Mouse (Mus musculus) retina, postnatal 1 day (tissue): ENCODE data around the gene Rundc1.
"Not testable (repeated sequence)": the region's sequence is repeated elsewhere in the genome, so short reads cannot be mapped to it uniquely, and the experiment has no call there.

Source experiments
- DNase-seq: peaks from one replicate; pipeline ENCODE4 v3.0.0-alpha.2; 2012

Rundc1 gene

DNA sequence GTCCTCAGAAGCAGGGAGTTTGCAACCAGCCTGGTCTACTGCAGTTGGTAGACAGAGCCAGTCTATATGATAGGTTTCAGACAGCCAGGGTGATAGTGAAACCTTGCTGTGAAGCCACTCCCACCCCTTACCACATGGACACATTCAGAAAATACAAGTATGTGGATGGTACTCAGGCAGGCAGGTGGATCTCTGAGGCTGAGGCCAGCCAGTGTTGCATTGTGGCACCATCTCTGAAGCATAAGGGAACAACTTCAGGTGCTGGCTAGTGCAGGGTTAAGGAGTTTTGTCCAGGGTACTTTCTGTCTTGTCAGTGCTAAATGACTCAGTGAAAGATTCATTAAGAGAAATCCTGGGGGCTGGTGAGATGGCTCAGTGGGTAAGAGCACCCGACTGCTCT, 21.4 kb downstream of the Rundc1 start:
- DNase-seq = no peak

DNA sequence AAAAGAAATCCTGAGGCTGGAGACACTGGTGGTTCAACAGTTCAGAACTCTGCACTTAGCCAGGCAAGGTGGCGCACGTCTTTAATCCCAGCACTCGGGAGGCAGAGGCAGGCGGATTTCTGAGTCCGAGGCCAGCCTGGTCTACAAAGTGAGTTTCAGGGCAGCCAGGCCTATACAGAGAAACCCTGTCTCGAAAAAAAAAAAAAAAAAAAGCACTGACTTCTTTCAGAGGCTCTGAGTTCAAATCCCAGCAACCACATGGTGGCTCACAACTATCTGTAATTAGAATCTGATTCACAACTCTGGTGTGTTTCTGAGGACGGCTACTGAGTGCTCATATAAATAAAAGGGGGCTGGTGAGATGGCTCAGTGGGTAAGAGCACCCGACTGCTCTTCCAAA, 22.0 kb downstream of the Rundc1 start:
- not testable (repeated sequence) for DNase-seq

DNA sequence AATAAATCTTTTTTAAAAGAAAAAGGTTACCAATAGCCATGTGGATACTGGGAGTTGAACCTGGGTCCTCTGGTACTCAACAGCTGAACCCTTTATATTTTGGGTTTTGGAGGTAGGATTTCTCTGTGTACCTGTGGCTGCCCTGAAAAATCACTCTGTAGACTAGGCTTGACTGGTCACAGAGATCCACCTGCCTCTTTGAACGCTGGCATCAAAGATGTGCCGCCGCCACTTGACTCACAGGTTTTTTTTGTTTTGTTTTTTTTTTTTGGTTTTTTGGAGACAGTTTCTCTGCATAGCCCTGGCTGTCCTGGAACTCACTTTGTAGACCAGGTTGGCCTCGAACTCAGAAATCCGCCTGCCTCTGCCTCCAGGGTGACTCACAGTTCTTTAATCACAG, 22.9 kb downstream of the Rundc1 start:
- DNase-seq = no peak

DNA sequence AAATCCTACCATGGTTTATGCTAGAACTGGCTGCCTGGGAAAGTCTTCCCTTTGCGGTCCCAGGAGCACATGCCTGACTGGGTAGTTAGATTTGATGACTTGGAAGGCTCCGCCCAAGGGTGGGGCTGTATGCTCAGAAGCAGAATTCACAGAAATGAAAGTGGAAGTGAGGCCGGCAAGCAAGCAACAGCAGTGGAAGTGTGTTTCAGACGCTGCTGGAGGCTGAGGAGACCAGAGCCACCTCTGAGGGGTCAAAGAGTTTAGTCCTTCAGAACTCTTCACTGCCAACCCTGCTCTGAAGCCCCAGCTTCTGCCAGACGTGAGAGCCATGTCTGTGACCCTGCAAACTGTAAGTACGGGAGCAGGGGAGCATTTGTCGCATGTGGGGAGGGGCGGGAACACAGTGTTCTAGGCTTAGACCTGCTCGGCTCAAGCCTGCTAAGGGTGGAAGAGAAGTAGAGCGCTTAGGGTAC, 23.4 kb downstream of the Rundc1 start, which contains the start of gene Ifi35:
Gene Ifi35, plus strand, starts transcription at position 134 of the 473 bp plus-strand sequence.
- DNase-seq = peak; percentile 46

DNA sequence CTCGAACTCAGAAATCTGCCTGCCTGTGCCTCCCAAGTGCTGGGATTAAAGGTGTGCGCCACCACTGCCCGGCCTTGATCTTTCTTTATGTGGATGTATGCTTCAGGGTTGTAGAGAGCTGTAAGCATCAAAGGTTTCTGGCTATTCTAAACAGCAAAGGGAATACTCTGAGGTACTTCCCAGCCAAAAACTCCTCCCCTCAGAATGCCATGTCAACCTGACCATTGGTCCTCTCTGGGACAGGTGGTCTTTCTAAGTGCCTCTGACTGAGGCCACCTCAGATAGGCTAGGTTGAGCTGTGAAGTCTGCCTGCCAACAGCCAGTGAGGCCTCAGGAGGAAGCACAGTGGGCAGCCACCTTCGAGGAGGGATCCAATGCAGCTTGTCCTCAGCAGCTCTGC, 24.0 kb downstream of the Rundc1 start:
- DNase-seq = no peak

DNA sequence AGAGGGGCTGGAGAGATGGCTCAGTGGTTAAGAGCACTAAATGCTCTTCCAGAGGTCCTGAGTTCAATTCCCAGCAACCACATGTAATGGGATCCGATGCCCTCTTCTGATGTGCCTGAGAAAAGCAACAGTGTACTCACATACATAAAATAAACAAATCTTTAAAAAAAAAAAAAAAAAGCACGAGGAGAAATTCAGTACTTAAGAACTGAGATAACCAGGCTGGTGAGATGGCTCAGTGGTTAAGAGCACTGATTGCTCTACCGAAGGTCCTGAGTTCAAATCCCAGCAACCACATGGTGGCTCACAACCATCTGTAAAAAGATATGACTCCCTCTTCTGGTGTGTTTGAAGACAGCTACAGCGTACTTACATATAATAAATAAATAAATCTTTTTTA, 24.7 kb downstream of the Rundc1 start:
- not testable (repeated sequence) for DNase-seq

DNA sequence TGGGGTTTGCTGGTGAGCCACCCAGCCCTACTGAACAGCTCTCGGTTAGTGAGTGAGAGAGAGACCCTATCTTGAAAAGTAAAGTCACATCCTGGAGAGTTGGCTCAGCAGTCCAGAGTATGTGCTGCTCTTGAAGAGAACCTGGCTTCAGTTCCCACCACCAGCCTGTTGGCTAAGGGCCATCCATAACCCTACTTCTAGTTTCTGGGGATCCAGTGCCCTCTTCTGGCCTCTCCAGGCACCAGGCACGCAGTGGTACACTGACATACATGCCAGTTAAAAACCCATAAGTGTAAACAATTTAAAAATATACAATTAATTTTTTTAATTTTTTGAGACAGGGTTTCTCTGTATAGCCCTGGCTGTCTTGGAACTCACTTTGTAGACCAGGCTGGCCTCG, 25.5 kb downstream of the Rundc1 start:
- peak; percentile 36 for DNase-seq

DNA sequence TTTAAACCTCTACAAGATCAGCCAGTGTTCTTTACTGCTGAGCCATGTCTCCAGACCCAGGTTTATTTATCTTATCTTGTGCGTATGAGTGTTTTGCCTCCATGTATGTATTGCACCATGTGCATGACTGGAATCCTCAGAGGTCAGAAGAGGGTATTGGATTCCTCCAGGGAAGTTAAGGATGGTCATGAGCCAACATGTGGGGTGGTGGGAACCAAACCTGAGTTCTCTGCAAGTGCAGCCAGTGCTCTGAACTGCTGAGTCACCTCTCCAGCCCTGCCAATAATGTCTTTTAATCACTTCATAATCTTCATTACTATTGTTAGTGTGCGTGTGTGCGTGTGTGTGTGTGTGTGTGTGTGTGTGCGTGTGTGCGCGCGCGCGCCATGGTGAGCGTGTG, 26.7 kb downstream of the Rundc1 start:
- no peak for DNase-seq

DNA sequence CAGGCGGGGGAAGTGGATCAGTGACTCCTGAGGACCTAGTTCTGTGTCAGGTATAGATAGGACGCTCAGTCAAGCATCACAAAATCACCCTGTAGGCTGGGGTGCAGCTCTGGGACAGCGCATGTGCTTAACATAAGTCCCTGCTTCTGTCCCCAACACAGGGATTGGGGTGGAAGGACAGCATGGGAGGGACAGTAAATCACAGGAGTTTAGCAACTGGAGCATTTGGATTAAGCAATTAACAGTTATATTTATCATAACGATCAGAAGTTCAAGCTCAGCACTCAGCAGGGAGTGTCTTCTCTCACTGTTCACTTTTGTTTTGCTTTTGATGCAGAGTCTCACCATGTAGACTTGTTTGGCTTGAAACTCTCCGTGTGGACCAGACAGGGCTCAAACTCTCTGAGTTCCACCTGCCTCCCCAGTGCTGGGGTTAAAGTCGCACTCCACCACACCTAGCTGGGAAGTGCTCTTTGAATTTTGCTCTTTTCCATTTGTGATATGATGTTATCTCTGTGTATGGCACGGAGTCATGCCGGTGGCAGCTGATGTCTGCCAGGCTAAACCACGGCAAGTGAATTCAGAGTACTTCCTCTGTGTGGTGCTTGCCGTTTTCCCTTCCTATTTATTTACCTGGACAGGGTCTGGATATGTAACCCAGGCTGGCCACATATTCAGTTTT, 27.3 kb downstream of the Rundc1 start:
- no peak for DNase-seq

DNA sequence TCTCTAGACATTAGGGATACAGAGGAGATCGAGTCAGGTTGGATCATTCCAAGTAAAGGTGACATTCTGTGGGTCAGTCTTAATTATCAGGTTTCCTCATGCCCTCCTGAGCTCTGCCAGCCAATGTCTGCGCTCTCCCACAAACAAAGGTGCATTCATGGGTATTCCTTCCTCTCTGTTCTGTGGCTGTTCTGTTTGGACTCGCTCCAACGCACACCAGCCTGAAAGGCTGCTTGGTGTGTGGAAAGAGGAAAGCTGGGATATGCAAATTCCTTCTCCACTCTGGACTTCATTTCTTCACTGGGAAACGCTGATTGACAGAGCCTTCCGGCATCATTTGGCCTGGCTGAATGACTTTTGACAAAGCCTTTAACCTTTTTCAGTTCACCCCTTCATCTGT, 29.8 kb downstream of the Rundc1 start:
- peak; percentile 81 for DNase-seq

DNA sequence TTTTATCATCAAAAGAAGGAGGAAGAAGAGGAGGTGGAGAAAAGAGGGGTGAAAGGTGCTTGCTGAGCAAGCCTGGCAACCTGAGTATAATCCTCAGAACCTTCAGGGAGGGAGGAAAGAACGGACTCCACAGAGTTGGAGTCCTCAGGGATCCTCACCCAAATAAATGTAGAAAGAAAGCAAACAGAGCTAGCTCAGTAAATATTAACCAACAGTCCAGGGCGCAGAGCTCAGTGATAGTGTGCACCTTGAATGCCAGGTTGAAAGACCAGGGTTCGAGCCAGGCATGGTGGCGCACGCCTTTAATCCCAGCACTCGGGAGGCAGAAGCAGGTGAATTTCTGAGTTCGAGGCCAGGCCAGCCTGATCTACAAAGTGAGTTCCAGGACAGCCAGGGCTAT, 30.7 kb downstream of the Rundc1 start:
- no peak for DNase-seq

DNA sequence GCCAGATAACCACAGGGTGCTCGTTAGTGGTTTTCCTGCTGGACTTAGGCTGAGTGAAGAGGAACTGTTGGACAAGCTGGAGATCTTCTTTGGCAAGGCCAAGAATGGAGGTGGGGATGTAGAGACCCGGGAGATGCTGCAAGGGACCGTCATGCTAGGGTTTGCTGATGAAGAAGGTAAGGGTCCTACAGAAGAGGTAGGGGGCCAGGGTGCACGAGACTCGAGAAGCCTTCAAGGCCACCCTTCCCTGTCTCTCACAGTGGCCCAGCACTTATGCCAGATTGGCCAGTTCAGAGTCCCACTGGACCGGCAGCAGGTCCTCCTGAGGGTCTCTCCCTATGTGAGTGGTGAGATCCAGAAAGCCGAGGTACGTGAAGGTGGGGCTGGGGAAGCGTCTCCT, 32.7 kb downstream of the Rundc1 start:
- DNase-seq = no peak

DNA sequence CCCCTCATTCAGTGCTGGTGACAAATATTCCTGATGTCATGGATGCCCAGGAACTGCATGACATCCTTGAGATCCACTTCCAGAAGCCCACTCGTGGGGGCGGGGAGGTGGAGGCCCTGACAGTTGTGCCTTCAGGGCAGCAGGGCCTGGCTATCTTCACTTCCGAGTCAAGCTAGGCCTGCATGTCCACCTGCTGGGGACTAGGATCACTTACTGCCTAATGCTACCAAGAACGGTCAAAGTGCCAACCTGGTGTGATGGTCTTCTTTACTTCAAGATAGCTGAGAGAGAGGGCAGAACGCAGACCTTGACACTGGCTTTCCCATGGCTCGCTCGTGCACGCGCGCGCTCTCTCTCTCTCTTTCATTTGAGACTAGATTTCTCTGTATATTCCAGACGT, 33.3 kb downstream of the Rundc1 start:
- no peak for DNase-seq

DNA sequence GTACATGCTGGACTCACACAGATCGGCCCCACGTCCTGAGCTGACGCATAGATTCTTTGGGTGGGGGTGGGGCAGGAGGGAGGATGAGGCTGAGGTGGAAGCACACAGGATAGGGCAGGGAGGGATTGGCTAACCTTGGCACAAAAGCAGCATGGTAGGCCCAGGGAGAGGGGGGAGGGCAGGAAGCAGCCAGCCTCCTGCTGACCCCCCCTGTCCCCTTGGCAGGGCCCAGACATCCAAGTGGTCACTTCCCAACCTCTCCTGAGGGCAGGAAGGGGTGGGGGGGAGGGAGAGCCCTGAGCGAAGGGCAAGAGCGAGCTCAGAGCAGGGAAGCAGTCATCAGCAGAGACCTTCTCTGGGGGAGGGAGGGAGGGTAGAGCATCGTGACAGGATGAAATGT, 34.8 kb downstream of the Rundc1 start:
- DNase-seq = no peak

DNA sequence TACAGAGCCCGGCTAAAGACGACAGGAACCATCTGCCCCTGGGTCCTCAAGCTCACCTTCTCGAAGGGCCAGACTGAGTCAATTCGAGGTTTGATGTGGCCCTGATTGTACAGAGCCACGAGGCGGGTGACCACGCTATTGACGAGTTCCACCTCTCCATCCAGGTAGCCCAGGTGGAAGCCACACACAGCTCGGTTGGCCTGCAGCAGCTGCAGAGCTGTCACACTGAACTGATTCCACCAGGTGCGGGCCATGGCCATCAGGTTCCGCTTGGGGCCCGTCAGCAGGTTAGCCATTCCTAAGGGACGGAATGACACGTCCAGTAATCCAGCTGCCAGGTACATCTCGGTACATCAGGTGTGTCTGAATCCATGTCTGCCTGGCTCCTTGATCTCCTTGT, 35.4 kb downstream of the Rundc1 start:
- no peak for DNase-seq

DNA sequence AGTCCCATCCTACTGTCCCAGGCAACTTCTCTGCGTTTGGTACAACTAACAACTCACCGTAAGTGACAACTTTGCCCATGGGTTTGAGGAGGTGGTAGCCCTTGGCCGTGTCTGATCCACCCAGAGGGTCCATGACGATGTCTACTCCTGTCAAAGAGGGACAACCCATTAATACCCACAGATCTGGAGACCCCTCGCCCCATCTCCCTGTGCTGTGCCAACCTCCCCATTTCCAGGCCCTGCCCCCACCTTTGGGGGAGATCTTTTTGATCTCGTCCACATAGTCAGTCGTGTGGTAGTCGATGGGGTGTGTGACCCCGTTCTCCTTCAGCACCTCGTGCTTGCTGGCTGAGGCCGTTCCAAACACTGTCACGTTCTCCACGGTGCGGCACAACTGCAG, 37.3 kb downstream of the Rundc1 start:
- no peak for DNase-seq

DNA sequence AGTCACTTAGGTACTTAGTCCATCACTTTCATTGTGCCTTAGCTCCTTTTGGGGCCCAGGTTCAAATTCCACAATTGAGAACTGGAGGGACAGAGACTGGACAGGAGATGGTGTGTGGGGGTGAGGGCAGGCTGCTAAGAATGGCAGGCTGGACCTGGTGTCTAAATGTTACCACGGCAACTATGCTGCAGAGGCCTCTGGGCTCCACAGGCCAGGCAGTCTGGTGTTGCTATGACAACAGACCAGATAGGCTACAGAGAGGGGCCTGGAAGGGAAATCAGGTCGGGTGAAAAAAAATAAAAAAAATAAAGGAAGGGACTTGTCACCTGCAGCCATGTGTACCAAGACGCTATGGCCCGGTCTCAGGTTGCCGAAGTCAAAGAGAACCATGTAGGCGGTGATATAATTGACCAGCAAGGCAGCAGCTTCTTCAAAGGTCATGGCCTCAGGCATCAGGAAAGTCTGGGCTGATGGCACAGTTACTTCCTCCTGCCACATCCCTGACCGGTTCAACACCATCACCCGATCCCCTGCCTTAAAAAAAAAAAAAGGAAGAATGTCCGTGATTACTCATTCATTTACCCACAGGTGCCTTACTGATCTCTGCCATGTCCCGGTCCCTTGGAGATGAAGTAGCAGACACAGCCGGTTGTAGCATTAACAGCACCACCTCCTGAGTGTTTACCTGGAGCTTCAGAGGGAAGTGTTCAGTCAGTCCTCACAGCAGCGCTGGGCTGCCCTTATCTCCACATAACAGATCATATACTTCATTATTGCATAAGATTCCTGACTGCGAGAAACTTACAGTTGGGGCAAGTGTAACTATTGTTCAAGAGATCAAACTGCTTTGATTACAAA, 37.9 kb downstream of the Rundc1 start:
- DNase-seq = peak; percentile 88

DNA sequence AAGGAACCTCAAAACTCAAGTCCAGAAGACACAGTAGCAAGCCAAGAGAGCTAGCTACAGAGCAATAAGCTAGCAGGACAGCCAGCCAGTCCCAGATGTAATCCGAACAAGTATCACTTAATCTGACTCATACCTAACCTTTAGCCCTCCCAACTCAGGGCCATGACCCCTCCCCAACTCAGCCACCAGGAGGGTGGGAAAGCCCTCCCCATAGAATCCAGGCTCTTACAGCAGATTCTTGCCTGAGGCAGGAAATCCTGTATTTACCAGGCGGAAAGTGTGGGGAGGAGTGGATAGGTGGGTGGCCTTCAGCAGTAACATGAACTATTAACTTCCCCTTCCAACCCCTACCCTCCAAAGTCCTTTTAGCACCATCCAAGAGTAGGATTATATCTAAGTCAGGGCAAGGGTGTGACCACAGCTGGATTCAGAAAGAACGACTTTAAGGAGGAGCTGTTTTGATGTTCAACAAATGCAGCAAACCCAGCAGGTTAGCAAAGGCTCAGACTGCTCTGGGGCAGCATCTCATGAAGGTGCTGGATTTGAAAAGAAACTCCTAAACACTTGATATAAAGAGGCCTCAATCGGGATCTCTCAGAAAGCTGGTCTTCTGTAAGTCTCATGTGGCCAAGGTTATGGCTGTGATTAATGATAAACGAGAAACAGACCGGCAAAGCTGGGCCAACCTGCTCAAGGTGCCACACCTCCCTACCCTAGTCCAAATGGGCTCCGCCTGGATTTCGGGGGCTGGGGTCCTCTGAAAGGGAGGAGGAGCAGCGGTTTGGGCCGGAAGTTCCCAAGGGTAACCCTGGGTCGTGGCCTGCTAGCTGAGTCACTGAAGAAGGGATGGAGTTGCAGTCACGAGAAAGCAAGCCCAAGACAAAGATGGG, 39.6 kb downstream of the Rundc1 start, which contains the start of gene Rnd2:
Gene Rnd2, plus strand, starts transcription at position 789 of the 890 bp plus-strand sequence.
- peak; percentile 17 for DNase-seq

DNA sequence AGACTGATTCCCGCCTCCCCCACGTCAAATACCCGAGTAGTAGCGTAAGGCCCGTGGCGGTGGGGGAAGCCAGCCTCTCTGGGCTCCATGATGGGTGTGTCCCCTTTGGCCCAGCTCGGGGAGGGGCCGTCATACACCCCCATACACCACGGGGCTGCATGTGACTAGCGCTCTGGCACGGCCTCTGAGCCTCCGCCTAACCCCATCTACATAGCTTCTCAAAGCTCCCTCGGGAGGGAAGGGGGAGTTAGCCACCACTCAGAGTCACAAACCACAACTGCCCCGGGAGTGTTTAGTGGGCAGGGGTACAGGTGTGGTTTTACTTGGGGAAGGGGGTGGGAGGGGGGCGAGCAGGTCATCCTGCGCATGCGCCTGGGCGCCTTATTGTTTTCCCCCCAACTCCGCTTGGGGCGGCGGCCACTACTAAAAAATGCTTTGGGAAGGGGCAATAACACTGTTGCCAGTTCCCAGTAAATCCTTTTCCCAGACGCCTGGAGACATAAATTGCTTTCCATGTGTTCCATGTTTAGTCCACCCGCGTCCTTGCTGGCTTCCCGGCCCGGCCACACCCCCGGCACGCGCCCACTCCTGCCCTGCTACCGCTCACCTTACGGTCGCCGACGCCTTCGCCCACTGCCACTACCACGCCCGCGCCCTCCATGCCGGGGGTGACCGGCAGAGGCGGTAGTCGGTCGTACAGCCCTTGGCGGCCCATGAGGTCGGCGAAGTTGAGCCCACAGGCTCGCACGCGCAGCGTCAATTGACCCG, 40.4 kb downstream of the Rundc1 start:
- DNase-seq = peak; percentile 68

DNA sequence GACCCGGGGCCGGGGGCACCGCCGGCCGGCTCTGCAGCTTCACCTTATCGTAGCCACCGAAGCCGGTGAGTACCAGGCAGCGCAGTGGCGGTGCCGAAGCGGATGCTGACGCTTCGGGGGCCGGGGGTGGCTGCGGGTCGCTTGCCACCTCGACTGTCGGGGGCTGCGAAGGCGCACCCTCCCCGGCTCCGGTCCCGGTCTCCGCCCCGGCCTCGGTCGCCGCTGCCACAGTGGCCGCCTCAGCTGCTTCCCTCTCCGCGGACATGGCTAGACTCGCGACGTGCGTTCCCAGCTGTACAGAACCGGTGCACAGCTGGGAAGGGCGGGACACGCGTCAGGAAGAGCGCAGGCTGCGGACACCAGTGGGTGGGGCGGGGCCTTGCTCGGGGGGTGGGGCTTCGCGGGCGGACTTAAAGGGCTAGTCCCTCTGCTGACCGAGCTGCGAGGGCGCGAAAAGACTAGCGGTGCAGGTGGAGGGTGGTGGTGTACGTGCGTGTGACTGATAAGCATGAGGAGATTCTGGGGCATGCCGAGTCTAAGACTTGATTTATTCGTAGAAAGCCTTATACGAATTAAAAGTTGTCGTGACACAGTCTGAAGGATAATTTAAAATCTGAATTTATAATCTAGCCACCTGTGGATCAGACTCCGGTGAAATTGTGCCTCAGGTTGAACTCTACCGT, 41.1 kb downstream of the Rundc1 start, which contains the start of gene Vat1:
Gene Vat1, minus strand, starts transcription at position 362 of the 683 bp plus-strand sequence.
- peak; percentile 89 for DNase-seq

DNA sequence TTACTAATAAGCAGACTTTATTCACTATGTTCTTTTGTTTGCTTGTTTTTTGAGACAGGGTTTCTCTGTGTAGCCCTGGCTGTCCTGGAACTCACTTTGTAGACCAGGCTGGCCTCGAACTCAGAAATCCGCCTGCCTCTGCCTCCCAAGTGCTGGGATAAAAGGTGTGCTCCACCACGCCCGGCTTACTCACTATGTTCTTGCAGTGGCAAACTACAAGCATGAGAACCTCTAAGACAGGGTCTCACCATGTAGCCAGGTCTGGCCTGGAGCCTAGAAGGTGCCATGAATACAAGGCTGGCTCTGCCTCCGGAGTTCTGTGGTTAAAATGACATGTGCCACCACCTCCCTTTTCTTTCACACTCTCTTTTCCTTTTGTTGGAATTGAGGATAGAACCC, 41.7 kb downstream of the Rundc1 start:
- DNase-seq = not testable (repeated sequence)
